Mouse (Mus musculus) frontal cortex, postnatal 10 days (tissue): Measurements from ENCODE around the gene Frem1.

Source experiments
- DNase-seq, 2 experiments: peaks; one replicate each; pipeline ENCODE4 v3.0.0; 2022; ENCODE audit warnings: low spot score in 2 of 2, mixed read lengths in 1 of 2

The Frem1 gene

DNA sequence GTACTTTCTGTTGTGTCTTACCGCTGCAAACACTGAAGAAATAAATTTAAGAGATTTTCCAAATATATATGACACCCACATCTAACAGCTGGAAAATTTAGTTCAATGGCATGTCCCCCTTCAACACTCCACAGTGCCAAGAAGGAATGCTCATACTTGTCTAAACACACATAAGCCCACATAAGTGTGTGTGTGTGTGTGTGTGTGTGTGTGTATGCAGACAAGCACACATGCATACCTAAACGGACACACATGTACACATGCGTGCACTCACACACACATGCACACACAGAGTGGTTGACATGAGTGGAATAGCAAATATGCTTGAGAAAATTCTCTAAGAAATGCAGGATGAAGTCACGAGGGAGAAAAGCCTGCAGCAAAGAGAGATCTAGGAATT, 179.6 kb downstream of the Frem1 start:
- no peak for DNase-seq

DNA sequence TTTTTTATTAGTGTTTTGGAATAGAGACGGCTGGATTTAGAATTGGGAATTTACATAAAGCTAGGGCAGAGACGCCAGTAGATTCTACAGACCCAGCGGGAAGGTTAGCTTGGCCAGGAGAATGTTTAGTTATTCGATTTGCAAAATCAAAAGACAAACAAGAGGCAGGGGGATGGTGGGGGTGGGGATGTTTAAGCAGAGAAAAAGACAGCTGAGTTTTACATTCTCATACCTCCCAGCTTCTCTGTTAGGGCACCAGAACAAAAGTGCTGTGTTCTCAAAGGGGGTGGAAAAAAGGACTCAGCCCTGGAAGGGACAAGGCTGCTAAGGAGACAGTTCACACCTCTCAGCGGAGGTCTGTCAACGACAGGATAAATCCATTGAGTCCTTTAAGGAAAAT, 180.0 kb downstream of the Frem1 start:
- DNase-seq, result no peak

DNA sequence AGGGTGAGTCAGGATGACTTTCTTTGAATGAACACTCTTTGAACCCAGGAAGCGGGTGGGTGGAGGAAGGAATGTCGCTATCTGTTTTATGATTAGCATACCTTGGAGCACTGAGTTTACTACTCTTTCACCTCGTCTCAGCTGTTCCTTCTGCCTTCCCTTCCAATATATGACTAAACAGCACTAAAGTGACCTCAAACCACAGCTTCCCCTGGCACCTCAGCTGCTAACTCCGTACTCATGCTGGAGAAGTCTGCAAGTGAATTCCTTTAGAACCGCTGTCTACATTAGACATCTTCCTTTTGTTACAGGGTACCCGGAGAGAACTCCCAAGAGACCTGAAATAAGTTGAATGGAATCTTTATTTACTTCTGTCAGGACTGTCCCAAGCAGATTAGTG, 181.2 kb downstream of the Frem1 start:
- no peak for DNase-seq

DNA sequence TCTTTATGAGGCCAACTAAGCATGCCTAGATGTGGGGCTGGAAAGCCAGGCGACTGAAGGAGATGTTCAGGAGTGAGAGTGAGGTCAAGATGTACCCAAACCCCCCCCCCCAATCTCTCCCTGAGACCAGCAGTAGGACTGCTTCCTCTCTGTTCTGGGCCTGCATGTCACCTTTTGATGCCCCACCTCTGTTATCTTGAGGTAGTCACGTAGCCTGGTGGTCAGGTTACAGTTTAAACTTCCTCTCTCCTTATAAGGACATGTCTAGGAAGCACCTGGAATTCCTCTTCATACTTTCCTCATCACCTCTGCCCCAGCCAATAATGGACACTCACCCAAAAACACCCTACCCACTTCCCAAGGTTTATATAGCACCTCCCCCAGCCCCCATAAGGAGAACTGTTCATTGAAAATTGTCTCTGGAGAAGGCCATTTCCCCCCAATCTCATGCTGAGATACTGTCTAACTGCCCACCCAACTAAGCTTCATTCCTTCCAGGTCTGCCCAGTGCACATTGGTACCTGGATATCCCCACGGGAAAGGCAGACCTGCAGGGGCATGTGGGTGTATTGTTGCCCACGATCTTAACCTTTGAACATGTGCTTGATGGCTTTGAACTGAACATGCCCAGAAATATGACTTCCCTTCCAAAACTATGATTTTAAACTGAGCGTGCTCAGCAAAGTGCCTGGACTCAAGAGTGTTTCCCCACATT, 184.3 kb downstream of the Frem1 start:
- no peak for DNase-seq

DNA sequence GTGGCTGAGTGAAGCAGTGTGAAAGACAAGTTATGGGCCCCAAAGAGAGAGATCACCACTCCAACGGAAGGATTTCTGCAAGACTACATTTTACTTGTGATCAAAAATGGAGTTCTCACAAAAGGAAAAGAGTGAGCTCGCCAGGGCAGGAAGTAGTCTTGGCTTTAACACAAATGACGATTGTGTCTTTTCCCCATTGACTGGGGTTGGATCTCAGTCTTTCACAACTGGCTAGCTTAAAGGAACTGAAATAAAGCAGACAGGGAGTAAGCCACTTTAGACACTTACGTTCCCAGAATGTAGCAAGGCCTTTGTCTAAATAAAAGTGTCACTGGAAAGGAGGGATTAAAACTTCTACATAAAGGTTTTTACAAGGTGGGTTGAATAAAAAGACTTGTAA, 185.0 kb downstream of the Frem1 start:
- DNase-seq, result no peak

DNA sequence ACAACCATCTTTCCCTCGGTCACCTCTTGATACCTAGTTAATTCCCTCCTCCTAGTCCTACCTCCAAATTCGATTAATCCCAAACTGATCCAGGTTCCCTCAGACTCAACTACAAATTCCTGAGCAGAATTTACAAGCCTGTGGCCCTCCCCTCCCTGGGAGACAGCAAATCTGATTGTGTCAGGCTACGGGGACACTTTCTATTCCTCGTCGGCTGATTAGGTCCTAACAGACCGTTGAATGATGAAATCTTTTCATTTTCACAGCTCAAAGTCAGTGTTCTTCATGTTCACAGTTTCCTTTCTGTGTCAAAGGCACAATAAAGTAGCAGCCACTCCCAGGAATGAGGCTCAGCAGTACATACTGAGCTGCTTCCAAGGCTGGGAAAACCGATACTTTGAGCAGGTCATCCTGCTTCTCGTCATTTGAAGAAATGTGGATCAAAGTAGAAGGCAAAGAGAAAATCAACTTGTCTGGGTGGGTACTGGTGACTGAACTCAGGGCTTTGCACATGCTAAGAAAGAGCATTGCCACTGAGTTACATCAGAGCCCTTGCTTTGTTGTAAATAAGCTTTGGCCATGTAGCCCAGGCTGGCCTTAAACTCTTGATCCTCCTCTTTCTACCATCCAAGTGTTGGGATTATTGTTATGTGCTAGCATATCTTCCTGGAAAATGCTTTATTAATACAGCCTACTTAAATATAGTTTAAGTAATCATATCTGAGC, 187.0 kb downstream of the Frem1 start:
- no peak for DNase-seq

DNA sequence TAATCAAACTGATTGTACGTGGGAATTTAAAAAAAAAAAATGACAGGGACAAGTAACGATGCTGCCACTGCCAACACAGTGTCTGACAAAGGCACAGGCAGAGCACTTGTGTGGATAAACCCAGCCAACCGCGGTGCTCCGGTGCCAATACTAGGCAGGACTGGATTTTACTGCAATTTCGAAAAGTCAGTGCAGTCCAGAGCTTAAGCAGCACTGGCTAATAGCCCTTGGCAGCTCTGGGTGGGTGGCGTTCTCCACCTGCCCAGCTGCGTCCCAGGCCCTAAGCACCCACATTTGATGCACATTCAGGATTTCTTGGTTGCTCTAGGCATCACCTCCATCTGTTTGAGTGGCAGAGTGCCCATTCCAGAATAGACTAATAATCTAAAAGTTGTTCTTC, 188.8 kb downstream of the Frem1 start:
- DNase-seq, result no peak

DNA sequence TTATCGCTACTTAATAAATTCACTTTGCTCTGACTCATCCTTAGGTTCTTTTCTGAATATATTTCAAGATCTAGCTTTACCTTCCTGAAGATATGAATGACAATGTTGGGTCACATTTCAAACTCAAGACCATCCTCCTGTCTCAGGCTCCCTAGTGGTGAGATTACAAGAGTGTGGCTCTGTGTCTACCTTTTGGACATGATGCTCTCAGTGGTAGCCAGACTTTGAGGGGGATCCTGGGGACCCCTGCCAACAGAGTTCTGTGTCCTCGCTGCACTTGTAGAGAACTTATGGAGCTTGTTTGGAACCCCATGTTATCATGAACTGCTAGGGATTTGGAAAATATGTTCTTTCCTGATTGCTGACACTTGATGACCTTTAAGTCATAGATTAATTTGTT, 190.7 kb downstream of the Frem1 start:
- DNase-seq, result no peak

DNA sequence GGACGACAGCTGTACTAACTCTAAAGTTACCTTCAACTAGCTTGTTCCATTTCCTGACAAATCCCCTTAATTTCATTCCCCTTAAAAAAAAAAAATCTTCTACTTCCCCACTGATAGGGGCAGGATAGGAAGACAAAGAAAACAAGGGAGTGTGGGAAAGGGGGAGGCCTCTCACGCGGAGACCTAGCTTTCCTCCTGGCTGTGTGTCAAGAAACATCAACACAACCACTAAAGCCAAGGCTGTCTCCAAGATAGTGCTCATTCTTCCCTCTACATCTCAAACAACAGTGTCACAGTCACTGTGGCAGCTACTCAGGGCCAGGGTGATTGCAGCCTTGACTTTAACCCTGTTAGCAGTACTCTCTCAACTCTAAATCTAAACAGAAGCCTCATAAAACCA, 191.6 kb downstream of the Frem1 start:
- no peak for DNase-seq

DNA sequence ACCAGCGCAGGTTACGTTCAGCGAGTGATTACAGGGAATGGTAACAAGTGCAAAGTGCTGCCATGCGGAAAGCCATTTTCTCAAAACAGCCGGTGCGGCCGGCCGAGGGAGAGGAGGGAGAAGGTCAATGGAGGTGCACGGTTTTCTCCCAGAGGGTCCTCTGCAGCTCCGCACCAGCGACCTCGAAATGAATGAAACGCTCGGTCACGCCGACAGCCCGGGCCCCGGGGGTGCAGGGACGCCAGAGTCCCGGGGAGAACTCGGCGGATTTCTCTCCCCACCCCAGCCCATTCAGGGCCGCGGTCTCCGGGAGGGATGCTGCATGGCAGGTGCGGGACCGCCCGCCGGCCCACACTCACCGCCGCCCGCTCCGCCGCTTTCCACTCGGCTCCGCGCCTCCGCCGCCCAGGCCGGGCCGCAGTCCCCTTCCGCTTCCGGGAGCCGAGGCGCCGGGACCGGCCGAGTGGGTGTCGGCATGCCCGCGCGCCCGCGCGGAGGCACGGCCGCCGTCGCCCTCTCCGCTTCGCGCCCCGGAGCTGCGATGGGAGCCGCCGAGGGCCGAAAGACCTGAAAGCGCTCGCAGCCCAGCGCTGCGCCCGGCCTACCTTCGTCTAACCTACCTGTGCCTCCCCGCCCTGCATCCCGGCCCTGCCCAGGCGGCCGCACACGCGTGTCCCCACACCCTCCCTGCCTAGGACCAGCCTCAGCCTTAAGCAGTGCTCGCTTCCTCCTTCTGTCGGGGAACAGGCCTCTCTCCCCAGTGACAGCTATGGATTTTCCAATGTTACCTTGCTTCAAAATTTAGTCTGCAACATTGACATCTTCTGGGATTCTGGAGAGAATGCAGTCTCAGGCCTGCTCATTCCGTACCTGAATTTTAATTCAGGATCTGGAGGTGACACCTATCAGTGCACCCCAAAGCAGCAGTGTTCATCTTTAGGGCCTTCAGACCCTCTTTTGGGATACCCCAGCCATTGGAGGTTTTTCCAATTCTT, 192.7 kb downstream of the Frem1 start, which contains the start of gene Zdhhc21:
Gene Zdhhc21 (minus strand): TSS at position 828 of the 995 bp plus-strand sequence.
- DNase-seq, result peak; percentile 47 to 76

DNA sequence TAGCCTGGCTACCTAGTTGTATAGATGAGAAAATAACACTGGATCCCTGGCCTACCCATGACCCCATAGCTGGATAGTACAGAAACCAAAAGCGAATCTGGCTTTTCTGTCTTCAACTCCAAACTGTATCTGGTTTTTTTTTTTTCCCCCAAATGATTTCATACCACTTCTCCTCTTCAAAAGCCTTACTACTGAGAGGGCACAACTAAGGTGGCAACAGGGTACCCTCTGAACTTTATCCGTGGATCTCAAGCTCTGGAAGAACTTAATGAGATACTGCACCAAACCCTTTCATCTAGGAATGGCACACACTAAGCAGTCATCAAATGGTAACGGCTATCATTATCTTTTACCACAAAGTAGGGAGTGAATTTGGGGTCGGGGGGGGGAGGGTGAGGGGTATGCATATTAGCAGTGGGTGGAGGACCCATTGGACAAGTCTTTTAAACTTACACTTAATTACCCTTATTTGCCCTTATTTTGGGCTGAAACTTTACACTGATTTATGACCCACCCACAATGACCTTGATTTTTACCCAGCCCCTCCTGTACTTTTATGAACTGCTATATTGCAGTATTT, 193.6 kb downstream of the Frem1 start:
- no peak for DNase-seq

DNA sequence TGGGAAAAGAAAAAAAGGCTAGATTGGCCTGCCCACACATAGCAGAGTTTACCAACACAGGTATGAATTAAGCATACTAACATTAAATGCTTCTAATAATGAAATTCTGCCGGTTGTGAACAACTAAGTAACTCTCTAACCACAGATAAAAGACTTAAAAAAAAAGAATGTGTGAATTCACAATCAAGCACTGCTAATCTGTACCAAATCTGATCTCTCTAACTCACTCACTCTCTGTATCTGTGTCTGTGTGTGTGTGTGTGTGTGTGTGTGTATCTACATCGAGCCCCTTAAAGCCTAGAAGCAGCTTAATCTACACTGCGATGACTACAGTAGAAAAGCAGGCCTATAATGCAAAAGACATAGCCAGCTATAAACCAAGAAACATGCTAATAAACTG, 195.2 kb downstream of the Frem1 start:
- DNase-seq, result no peak

DNA sequence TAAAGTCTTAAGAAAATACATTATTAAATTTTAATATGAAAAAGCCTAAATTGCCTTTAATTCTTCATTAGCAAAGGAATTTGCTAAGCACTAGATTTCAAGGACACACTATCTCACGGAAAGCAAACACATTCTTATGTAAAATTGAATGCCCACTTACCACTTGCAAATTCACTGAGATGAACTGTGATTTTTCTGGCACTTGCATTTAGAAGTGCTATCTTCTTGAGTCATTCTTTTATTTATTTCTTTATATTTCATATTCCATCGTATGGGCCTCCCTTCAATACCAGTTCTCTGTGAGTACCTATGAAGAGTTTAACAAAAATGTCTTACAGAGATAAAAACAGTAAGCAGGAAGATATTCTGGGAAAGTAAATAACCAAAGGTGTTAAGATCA, 198.3 kb downstream of the Frem1 start:
- no peak for DNase-seq

DNA sequence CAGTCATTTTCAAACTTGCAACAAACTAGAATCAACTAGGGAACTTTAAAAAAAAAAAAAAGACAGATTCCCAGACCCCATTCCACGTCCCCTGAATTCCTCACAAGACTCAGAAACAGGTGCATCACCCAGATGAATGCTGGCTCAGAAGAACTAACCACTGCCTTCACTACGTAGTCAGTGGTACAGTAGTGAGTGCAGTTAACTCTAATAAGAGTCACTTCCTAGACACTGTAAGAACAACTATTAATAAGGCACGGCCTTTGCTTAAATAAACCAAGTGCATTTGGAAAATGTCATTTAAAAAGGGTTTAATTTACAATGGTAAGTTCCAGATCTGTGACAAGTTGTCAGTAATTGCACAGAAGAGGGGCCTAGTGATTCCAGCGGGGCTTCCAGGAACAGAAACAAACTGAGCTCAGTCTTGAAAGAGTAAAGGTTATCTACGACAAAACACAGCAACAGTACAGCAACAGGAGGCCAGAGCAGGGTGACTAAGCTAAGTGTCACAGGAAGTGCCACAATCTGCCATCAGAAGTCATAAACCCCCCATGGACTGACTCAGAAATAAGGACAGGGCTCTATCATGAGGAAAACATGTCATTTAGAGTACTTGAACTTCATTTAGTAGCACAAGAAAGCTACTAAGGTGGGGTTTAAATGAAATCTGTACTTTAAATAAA, 203.4 kb downstream of the Frem1 start:
- DNase-seq, result no peak
